Mouse (Mus musculus): ENCODE data around the gene Magi1.

DNA sequence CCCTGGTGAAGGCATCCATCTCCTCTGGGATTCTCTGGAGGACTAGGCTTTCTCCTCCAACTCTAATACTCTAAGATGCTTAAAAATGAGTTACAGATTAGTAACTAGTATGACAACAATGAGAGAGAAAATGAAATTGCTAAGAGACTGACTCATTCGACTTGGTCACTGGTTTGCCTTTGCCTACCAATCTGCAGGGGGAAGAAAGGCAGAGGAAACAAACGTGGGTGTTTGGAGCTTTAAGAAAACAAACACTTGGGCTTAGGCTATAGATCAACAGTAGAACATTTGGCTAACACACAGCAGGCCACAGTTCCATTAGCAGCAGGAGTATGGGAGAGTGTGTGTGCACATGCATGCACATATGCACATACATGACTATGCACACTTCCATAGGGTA is 142.2 kb downstream of the Magi1 start:
- TF ChIP-seq CTCF (IDR thresholded peaks at IDR 0.05; ENCODE audit: borderline replicate concordance, control insufficient read depth, extremely low read depth, insufficient read depth, low read length, poor library complexity) (no peak), POLR2A (IDR thresholded peaks at IDR 0.05; ENCODE audit: control insufficient read depth, extremely low read depth, insufficient read depth, low read length, poor library complexity) (no peak)

Data from thymus, adult 2 months (tissue).